Mouse (Mus musculus): ENCODE measurements around the gene Zfp607b. TPM values are rescaled to one million over a fixed set of nuclear protein-coding genes. Genes with fewer than 3 reads are reported as not detected.

Gene Zfp607b
- polyA plus RNA-seq (2016; fragmentation: Nextera tagmentation; extraction: Ambion mirVana): 5.2 and 6.6 TPM in 2 replicates

- H3K4me3 ChIP-seq: peak within 1 kb of the TSS; percentile 64
These were observed at the start of gene Zfp607b for GRCm38 (mm10) chr7:27688815-27689612. TSS of gene Zfp607b (plus strand) at chr7:27689340.

GRCm38 (mm10) chr7:27644471-27644870 lies 44.7 kb upstream of the Zfp607b start:
- H3K27me3 ChIP-seq (ENCODE audit: insufficient read depth, poor library complexity, severe bottlenecking): no peaks in the 10 kb centered on the region
- WGBS: 59% methylated on average over 1 of the region's 1 CpGs
- H3K4me3 ChIP-seq: no peak overlapping the region
- no peak for DNase-seq (ENCODE audit: low spot score)
- H3K9me3 ChIP-seq: no peaks in the 10 kb centered on the region
- H3K36me3 ChIP-seq: peaks cover 6% of the 10 kb centered on the region; the same call in 1 of the 2 replicates
- H3K4me1 ChIP-seq (replicated peaks): no peaks in the 10 kb centered on the region
- H3K27ac ChIP-seq: no peak overlapping the region

More at GRCm38 (mm10) chr7:27688815-27689612, at the start of gene Zfp607b:
- Histone ChIP-seq H3K27me3 (ENCODE audit: insufficient read depth, poor library complexity, severe bottlenecking) (no peaks in the 10 kb centered on the region), H3K36me3 (0 out of 2 replicates have a peak, but pooled peaks cover 6% of the 10 kb centered on the region), H3K9me3 (no peaks in the 10 kb centered on the region), H3K27ac (peak within 1 kb of the TSS; percentile 90), H3K4me1 (replicated peaks) (peaks cover 21% of the 10 kb centered on the region)
- DNase-seq (ENCODE audit: low spot score): peak; percentile 90
- WGBS: under 1% methylated on average over 19 of the region's 19 CpGs

GRCm38 (mm10) chr7:27646516-27646915 lies 42.6 kb upstream of the Zfp607b start:
- Histone ChIP-seq H3K4me3 (no peak overlapping the region), H3K27ac (no peak overlapping the region), H3K27me3 (ENCODE audit: insufficient read depth, poor library complexity, severe bottlenecking) (peaks cover 2% of the 10 kb centered on the region; the same call in 1 of the 2 replicates), H3K36me3 (no peaks in the 10 kb centered on the region), H3K4me1 (replicated peaks) (0 out of 2 replicates have a peak, but pooled peaks cover 6% of the 10 kb centered on the region), H3K9me3 (no peaks in the 10 kb centered on the region)
- 87% methylated on average over 7 of the region's 7 CpGs for WGBS
- DNase-seq (ENCODE audit: low spot score): no peak

GRCm38 (mm10) chr7:27647281-27648002 lies 41.7 kb upstream of the Zfp607b start:
- H3K9me3 ChIP-seq: no peaks in the 10 kb centered on the region
- H3K4me3 ChIP-seq: no peak overlapping the region
- WGBS: 84% methylated on average over 6 of the region's 6 CpGs
- H3K4me1 ChIP-seq (replicated peaks): 0 out of 2 replicates have a peak, but pooled peaks cover 6% of the 10 kb centered on the region
- H3K27me3 ChIP-seq (ENCODE audit: insufficient read depth, poor library complexity, severe bottlenecking): peaks cover 8% of the 10 kb centered on the region
- no peak overlapping the region for H3K27ac ChIP-seq
- DNase-seq (ENCODE audit: low spot score): no peak
- no peaks in the 10 kb centered on the region for H3K36me3 ChIP-seq

- H3K4me1 ChIP-seq (replicated peaks): peaks cover 17% of the 10 kb centered on the region
- H3K9me3 ChIP-seq: no peaks in the 10 kb centered on the region
- H3K4me3 ChIP-seq: no peak overlapping the region
- 91% methylated on average over 11 of the region's 11 CpGs for WGBS
- DNase-seq (ENCODE audit: low spot score): no peak
- H3K27me3 ChIP-seq (ENCODE audit: insufficient read depth, poor library complexity, severe bottlenecking): peaks cover 31% of the 10 kb centered on the region
- no peak overlapping the region for H3K27ac ChIP-seq
- H3K36me3 ChIP-seq: no peaks in the 10 kb centered on the region
These were observed 39.4 kb upstream of the Zfp607b start for GRCm38 (mm10) chr7:27649723-27650122.

- Histone ChIP-seq H3K4me1 (replicated peaks) (peaks cover 17% of the 10 kb centered on the region), H3K36me3 (peaks cover 6% of the 10 kb centered on the region; the same call in 1 of the 2 replicates), H3K4me3 (peak overlapping the region; percentile 39), H3K27me3 (ENCODE audit: insufficient read depth, poor library complexity, severe bottlenecking) (peaks cover 43% of the 10 kb centered on the region), H3K9me3 (no peaks in the 10 kb centered on the region), H3K27ac (no peak overlapping the region)
- DNase-seq (ENCODE audit: low spot score): peak; percentile 76
- 7% methylated on average over 10 of the region's 10 CpGs for whole genome bisulfite sequencing
These were observed 38.2 kb upstream of the Zfp607b start for GRCm38 (mm10) chr7:27650949-27651348.

GRCm38 (mm10) chr7:27653681-27654437 lies 35.3 kb upstream of the Zfp607b start, which contains the start of gene Ttc9b:
TSS of gene Ttc9b (plus strand) at chr7:27653915.
- WGBS: 3% methylated on average over 62 of the region's 62 CpGs
- H3K9me3 ChIP-seq: no peaks in the 10 kb centered on the region
- peaks cover 73% of the 10 kb centered on the region for H3K27me3 ChIP-seq (ENCODE audit: insufficient read depth, poor library complexity, severe bottlenecking)
- DNase-seq (ENCODE audit: low spot score): peak; percentile 70
- H3K27ac ChIP-seq: peak within 1 kb of the TSS; percentile 81
- H3K4me3 ChIP-seq: peak within 1 kb of the TSS; percentile 60
- H3K36me3 ChIP-seq: peaks cover 35% of the 10 kb centered on the region
- peaks cover 23% of the 10 kb centered on the region for H3K4me1 ChIP-seq (replicated peaks)

GRCm38 (mm10) chr7:27654607-27655276 lies 34.4 kb upstream of the Zfp607b start:
- peaks cover 42% of the 10 kb centered on the region for H3K36me3 ChIP-seq
- 65% methylated on average over 20 of the region's 20 CpGs for WGBS
- no peaks in the 10 kb centered on the region for H3K9me3 ChIP-seq
- H3K27ac ChIP-seq: no peak overlapping the region
- H3K27me3 ChIP-seq (ENCODE audit: insufficient read depth, poor library complexity, severe bottlenecking): peaks cover 81% of the 10 kb centered on the region
- DNase-seq (ENCODE audit: low spot score): no peak
- peaks cover 23% of the 10 kb centered on the region for H3K4me1 ChIP-seq (replicated peaks)
- no peak overlapping the region; the same call in 1 of the 2 replicates for H3K4me3 ChIP-seq

GRCm38 (mm10) chr7:27655545-27655944 lies 33.6 kb upstream of the Zfp607b start:
- no peak for DNase-seq (ENCODE audit: low spot score)
- 79% methylated on average over 11 of the region's 11 CpGs for WGBS
- H3K4me1 ChIP-seq (replicated peaks): peaks cover 19% of the 10 kb centered on the region
- H3K27ac ChIP-seq: no peak overlapping the region
- H3K36me3 ChIP-seq: peaks cover 46% of the 10 kb centered on the region
- peak overlapping the region; percentile 9; the same call in 1 of the 2 replicates for H3K4me3 ChIP-seq
- H3K27me3 ChIP-seq (ENCODE audit: insufficient read depth, poor library complexity, severe bottlenecking): peaks cover 82% of the 10 kb centered on the region
- H3K9me3 ChIP-seq: no peaks in the 10 kb centered on the region

GRCm38 (mm10) chr7:27656600-27656999 lies 32.5 kb upstream of the Zfp607b start:
- H3K9me3 ChIP-seq: no peaks in the 10 kb centered on the region
- peaks cover 17% of the 10 kb centered on the region for H3K4me1 ChIP-seq (replicated peaks)
- peaks cover 56% of the 10 kb centered on the region for H3K36me3 ChIP-seq
- no peak for DNase-seq (ENCODE audit: low spot score)
- no peak overlapping the region for H3K27ac ChIP-seq
- peaks cover 79% of the 10 kb centered on the region for H3K27me3 ChIP-seq (ENCODE audit: insufficient read depth, poor library complexity, severe bottlenecking)
- no peak overlapping the region for H3K4me3 ChIP-seq
- 89% methylated on average over 16 of the region's 16 CpGs for WGBS

- DNase-seq (ENCODE audit: low spot score): no peak
- Histone ChIP-seq H3K4me1 (replicated peaks) (peaks cover 17% of the 10 kb centered on the region), H3K36me3 (peaks cover 64% of the 10 kb centered on the region), H3K9me3 (no peaks in the 10 kb centered on the region), H3K4me3 (no peak overlapping the region; the same call in 1 of the 2 replicates), H3K27ac (no peak overlapping the region), H3K27me3 (ENCODE audit: insufficient read depth, poor library complexity, severe bottlenecking) (peaks cover 69% of the 10 kb centered on the region)
- 28% methylated on average over 53 of the region's 53 CpGs for WGBS
These were observed 31.2 kb upstream of the Zfp607b start for GRCm38 (mm10) chr7:27657824-27658395.
